Mouse (Mus musculus): ENCODE results near the gene Saysd1. TPM values are rescaled to one million over a fixed set of nuclear protein-coding genes. Genes with fewer than 3 reads are reported as not detected.

Gene Saysd1
- total and polyA plus RNA-seq, 2 experiments from 2014 or later: 6.8 to 11.4 TPM

DNA sequence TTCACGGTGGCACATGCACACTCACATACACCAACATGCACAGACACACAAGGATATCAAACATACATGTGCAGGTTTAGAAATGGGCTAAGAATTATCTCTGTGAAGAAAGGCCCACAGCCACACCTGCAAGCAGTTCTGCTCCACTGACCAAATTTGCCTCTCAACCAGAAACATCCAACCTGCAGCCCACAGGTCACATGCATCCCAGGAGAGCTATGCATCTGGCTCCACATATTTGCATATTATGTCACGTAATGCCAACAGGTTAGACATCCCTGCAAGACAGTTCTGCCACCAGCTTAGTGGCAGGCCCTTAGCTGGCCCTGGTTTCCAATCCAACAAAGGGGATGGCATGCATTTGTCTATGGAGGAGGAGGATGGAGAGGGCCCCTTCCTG is 29.7 kb upstream of the Saysd1 start:
- no peak for DNase-seq (ENCODE audit: low spot score)
- no peak for ATAC-seq
- Histone ChIP-seq H3K4me3 (ENCODE audit: low read length) (no peak overlapping the region), H3K27me3 (ENCODE audit: insufficient read depth, low read length) (no peaks in the 10 kb centered on the region), H3K9ac (replicated peaks; ENCODE audit: low read length) (no peak overlapping the region), H3K9me3 (ENCODE audit: low read length) (no peaks in the 10 kb centered on the region), H3K27ac (no peak overlapping the region), H3K4me1 (ENCODE audit: insufficient read depth, low read length) (0 out of 2 replicates have a peak, but pooled peaks cover 7% of the 10 kb centered on the region), H3K4me2 (ENCODE audit: low read depth, low read length) (no peak overlapping the region), H3K36me3 (ENCODE audit: insufficient read depth, low read length) (no peaks in the 10 kb centered on the region)
- no peak for TF ChIP-seq CTCF (IDR thresholded peaks at IDR 0.05; ENCODE audit: low read depth)
- WGBS: 91% methylated on average over 2 of the region's 2 CpGs

DNA sequence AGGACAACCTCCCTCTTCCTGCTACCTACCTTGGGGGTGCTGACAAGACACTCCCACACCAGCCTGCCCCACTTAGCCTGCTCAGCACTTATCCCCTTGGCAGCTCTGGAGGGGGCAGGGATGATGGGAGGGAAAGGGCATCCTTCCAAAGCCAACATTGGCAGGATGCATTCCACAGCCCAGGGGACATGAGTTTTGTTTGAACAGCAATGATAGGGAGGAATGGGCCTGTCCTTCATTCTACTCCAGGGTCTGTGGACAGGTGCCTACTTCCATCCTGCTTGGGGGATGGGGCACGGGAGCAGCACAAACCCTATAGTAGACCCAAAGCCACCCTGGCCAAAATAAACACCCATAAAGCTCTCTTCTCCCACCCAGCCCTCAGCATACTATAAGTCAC is 27.1 kb upstream of the Saysd1 start:
- 0 out of 2 replicates have a peak, but pooled peaks cover 7% of the 10 kb centered on the region for H3K4me1 ChIP-seq (ENCODE audit: insufficient read depth, low read length)
- 95% methylated on average over 1 of the region's 1 CpGs for WGBS
- no peaks in the 10 kb centered on the region for H3K27me3 ChIP-seq (ENCODE audit: insufficient read depth, low read length)
- no peaks in the 10 kb centered on the region for H3K9me3 ChIP-seq (ENCODE audit: low read length)
- ATAC-seq: no peak
- no peak overlapping the region for H3K4me3 ChIP-seq (ENCODE audit: low read length)
- no peak for DNase-seq (ENCODE audit: low spot score)
- no peak overlapping the region for H3K4me2 ChIP-seq (ENCODE audit: low read depth, low read length)
- H3K9ac ChIP-seq (replicated peaks; ENCODE audit: low read length): no peak overlapping the region
- H3K27ac ChIP-seq: no peak overlapping the region
- no peak for TF ChIP-seq CTCF (IDR thresholded peaks at IDR 0.05; ENCODE audit: low read depth)
- no peaks in the 10 kb centered on the region for H3K36me3 ChIP-seq (ENCODE audit: insufficient read depth, low read length)

GRCm38 (mm10) chr14:20164438-20164837 is 26.1 kb upstream of the Saysd1 start:
- no peak for TF ChIP-seq CTCF (IDR thresholded peaks at IDR 0.05; ENCODE audit: low read depth)
- Histone ChIP-seq H3K27me3 (ENCODE audit: insufficient read depth, low read length) (no peaks in the 10 kb centered on the region), H3K4me3 (ENCODE audit: low read length) (no peak overlapping the region), H3K9ac (replicated peaks; ENCODE audit: low read length) (no peak overlapping the region), H3K36me3 (ENCODE audit: insufficient read depth, low read length) (no peaks in the 10 kb centered on the region), H3K4me2 (ENCODE audit: low read depth, low read length) (no peak overlapping the region), H3K4me1 (ENCODE audit: insufficient read depth, low read length) (0 out of 2 replicates have a peak, but pooled peaks cover 7% of the 10 kb centered on the region), H3K9me3 (ENCODE audit: low read length) (no peaks in the 10 kb centered on the region), H3K27ac (no peak overlapping the region)
- 84% methylated on average over 7 of the region's 7 CpGs for WGBS
- DNase-seq (ENCODE audit: low spot score) (no peak), ATAC-seq (no peak)

GRCm38 (mm10) chr14:20162686-20163085 is 24.4 kb upstream of the Saysd1 start:
- Histone ChIP-seq H3K9ac (replicated peaks; ENCODE audit: low read length) (no peak overlapping the region), H3K4me2 (ENCODE audit: low read depth, low read length) (no peak overlapping the region), H3K27me3 (ENCODE audit: insufficient read depth, low read length) (no peaks in the 10 kb centered on the region), H3K4me3 (ENCODE audit: low read length) (no peak overlapping the region), H3K4me1 (ENCODE audit: insufficient read depth, low read length) (0 out of 2 replicates have a peak, but pooled peaks cover 7% of the 10 kb centered on the region), H3K27ac (no peak overlapping the region), H3K9me3 (ENCODE audit: low read length) (no peaks in the 10 kb centered on the region), H3K36me3 (ENCODE audit: insufficient read depth, low read length) (no peaks in the 10 kb centered on the region)
- DNase-seq (ENCODE audit: low spot score) (no peak), ATAC-seq (no peak)
- TF ChIP-seq CTCF (IDR thresholded peaks at IDR 0.05; ENCODE audit: low read depth): no peak
- WGBS: 71% methylated on average over 6 of the region's 6 CpGs

- Histone ChIP-seq H3K36me3 (ENCODE audit: insufficient read depth, low read length) (no peaks in the 10 kb centered on the region), H3K9ac (replicated peaks; ENCODE audit: low read length) (no peak overlapping the region), H3K4me2 (ENCODE audit: low read depth, low read length) (no peak overlapping the region), H3K27ac (no peak overlapping the region), H3K9me3 (ENCODE audit: low read length) (no peaks in the 10 kb centered on the region), H3K4me1 (ENCODE audit: insufficient read depth, low read length) (no peaks in the 10 kb centered on the region), H3K4me3 (ENCODE audit: low read length) (no peak overlapping the region), H3K27me3 (ENCODE audit: insufficient read depth, low read length) (no peaks in the 10 kb centered on the region)
- ATAC-seq (peak; percentile 16; the same call in 1 of the 2 replicates), DNase-seq (ENCODE audit: low spot score) (peak; percentile 2)
- 54% methylated on average over 8 of the region's 8 CpGs for WGBS
- no peak for TF ChIP-seq CTCF (IDR thresholded peaks at IDR 0.05; ENCODE audit: low read depth)
Measured at GRCm38 (mm10) chr14:20158727-20159681, 20.7 kb upstream of the Saysd1 start.

- WGBS: 88% methylated on average over 10 of the region's 10 CpGs
- no peaks in the 10 kb centered on the region for H3K4me1 ChIP-seq (ENCODE audit: insufficient read depth, low read length)
- H3K27me3 ChIP-seq (ENCODE audit: insufficient read depth, low read length): no peaks in the 10 kb centered on the region
- ATAC-seq (no peak), DNase-seq (ENCODE audit: low spot score) (no peak)
- H3K9ac ChIP-seq (replicated peaks; ENCODE audit: low read length): no peak overlapping the region
- no peak for TF ChIP-seq CTCF (IDR thresholded peaks at IDR 0.05; ENCODE audit: low read depth)
- no peak overlapping the region for H3K4me3 ChIP-seq (ENCODE audit: low read length)
- H3K4me2 ChIP-seq (ENCODE audit: low read depth, low read length): no peak overlapping the region
- H3K36me3 ChIP-seq (ENCODE audit: insufficient read depth, low read length): no peaks in the 10 kb centered on the region
- no peak overlapping the region for H3K27ac ChIP-seq
- no peaks in the 10 kb centered on the region for H3K9me3 ChIP-seq (ENCODE audit: low read length)
Measured at GRCm38 (mm10) chr14:20157595-20157994, 19.3 kb upstream of the Saysd1 start.

DNA sequence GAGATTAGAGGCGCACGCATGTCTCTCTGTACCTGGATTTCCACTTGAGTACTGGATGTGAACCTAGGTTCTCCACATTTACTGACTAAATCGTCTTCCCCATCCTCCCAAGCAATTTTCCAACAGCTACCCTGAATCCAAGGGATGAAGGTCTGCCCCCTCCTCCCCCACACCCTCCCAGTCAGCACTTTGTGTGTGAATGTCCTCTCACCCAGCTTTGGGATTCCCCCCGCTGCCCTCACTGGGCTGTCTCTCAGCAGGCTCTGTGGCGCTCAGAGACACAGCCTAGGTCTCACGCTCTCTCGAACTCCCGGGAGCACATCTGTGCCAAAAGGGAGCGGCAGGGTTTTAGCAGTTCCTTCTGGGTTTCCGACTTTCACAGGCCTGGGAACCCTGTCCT is 17.4 kb upstream of the Saysd1 start:
- no peak for TF ChIP-seq CTCF (IDR thresholded peaks at IDR 0.05; ENCODE audit: low read depth)
- Histone ChIP-seq H3K4me2 (ENCODE audit: low read depth, low read length) (no peak overlapping the region), H3K4me3 (ENCODE audit: low read length) (no peak overlapping the region), H3K27me3 (ENCODE audit: insufficient read depth, low read length) (no peaks in the 10 kb centered on the region), H3K4me1 (ENCODE audit: insufficient read depth, low read length) (no peaks in the 10 kb centered on the region), H3K9ac (replicated peaks; ENCODE audit: low read length) (no peak overlapping the region), H3K9me3 (ENCODE audit: low read length) (no peaks in the 10 kb centered on the region), H3K36me3 (ENCODE audit: insufficient read depth, low read length) (no peaks in the 10 kb centered on the region), H3K27ac (no peak overlapping the region)
- ATAC-seq (no peak), DNase-seq (ENCODE audit: low spot score) (no peak)
- 50% methylated on average over 10 of the region's 10 CpGs for WGBS

Measured in hindbrain, postnatal 0 days (tissue).